Mouse (Mus musculus) cerebellum, postnatal 25 days (tissue): ENCODE results near the gene Rln3.
A peak's percentile ranks its signal among the peaks of the same experiment; 100 is the strongest.

ENCODE experiments used
- DNase-seq, 2 experiments: peaks; one replicate each; pipeline ENCODE4 v3.0.0; 2021; ENCODE audit warnings: mixed read lengths in 2 of 2

Rln3 gene

DNA sequence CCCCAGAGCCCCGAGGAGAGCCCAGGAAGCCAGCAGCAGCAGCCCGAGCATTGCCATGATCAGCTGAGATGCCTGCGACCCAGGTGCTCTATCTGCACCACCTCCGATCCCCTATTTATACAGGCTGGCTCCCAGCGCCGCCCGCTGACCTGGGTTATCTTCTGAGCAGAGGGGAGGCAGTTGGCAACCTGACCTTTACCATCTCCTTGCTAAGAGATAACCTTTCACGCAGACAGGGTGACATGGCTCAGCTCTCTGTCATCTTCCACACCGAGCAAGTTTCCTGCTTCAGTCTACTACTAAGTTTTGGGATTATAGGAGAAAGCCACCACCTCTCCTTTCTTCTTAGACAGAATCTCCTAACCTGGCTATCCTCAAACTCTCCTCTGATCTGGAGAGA is at the start of gene Rln3:
Gene Rln3, minus strand, starts transcription at position 101 of the 400 bp plus-strand sequence.
- DNase-seq = no peak

DNA sequence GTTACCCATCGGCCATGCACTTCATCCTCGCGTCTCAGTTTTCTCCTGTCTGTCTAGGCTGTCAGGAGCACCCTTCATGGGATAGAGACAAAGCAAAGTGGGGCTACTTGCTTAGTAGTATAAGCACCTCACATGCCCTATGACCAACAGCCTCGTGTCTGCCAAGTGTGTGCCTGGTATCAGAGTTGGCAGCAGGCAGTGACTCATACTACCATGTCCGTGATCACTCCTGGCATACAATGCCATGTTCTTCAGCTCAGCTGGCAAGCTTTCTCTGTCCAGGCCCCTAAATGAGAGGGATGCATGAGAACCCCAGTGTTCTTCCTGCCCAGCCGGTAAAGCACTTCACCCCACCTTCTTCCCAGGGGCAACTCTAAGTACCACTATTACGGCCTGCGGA is 45.8 kb upstream of the Rln3 start:
- peak in 1 of 2 experiments; percentile 6 for DNase-seq

GRCm38 (mm10) chr8:84089277-84089676 is 44.5 kb upstream of the Rln3 start:
- no peak for DNase-seq

DNA sequence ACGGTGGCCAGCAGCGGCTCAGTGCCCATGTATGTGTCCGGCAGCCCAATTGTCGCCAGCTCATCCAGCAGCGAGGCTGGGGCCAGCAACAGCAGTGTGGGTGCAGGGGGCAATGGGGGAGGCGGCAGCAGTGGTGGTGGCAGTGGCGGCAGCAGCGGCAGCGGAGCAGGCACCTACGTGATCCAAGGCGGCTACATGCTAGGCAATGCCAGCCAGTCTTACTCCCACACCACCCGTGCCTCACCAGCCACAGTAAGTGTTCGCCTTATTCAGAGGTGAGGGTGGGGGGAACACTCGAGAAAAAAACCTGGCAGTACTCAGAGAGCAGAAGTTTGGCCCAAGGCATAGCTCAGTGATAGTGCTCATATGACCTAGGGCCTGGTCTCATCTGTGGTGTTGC is 43.0 kb upstream of the Rln3 start:
- DNase-seq = peak in 1 of 2 experiments; percentile 3

- DNase-seq = no peak
Observed at GRCm38 (mm10) chr8:84087156-84087555, 42.4 kb upstream of the Rln3 start.

- DNase-seq = no peak
Observed at GRCm38 (mm10) chr8:84084341-84085115, 39.7 kb upstream of the Rln3 start.

GRCm38 (mm10) chr8:84083829-84084241 is 39.0 kb upstream of the Rln3 start:
- no peak for DNase-seq

GRCm38 (mm10) chr8:84079206-84079605 is 34.4 kb upstream of the Rln3 start:
- no peak for DNase-seq

DNA sequence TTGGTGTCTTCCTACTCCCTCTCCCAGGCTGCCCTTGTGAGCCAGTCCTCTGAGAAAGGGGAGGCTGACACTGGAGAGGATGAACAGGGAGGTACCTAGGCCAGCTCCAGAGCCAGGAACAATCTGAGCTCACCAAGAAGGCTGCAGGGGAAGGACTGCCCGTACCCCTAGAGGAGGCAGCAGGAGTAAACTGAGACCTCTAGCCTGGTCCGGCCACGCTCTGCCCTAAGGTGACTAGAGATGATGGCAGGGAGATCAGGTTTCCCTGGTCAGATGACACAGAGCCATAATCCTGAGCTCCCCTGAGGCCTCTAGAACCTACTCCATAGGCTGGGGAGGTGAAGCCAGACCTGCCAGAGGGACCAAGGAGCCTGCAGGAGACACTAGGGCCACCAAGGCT is 32.0 kb upstream of the Rln3 start:
- DNase-seq = no peak

- DNase-seq = peak in 1 of 2 experiments; percentile 3
Observed at GRCm38 (mm10) chr8:84076412-84076811, 31.6 kb upstream of the Rln3 start.

DNA sequence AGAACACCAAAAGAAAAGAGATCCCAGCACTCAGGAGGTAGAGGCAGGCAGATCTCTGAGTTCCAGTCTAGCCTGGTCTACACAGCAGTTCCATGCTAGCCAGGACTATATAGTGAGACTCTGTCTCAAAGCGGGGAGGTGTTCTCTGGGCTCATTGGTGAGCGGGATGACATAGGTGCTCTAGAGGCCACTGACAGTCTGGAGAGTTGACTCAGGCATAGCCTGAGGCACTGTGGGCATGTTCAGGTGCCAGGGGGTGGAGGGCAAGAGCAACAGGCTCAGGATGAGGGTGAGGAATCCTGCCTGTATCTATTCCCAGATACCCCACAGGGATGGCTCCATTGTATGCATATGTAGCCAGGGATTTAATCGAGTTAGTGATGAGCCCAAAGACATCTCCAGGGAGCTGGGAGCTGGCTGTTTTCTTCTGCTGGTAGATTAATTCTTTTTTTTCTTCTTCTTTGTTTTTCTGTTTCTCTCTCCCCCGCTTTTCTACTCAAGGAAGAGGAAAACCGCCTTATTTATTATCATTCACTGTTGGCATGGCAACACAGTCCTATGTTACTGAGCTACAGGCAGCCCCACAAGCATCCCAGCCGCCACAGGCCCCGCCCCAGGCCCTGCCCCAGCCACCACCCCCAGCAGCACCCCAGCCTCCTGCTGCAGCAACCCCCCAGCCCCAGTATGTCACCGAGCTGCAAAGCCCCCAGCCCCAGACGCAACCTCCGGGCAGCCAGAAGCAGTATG is 28.6 kb upstream of the Rln3 start:
- no peak for DNase-seq

DNA sequence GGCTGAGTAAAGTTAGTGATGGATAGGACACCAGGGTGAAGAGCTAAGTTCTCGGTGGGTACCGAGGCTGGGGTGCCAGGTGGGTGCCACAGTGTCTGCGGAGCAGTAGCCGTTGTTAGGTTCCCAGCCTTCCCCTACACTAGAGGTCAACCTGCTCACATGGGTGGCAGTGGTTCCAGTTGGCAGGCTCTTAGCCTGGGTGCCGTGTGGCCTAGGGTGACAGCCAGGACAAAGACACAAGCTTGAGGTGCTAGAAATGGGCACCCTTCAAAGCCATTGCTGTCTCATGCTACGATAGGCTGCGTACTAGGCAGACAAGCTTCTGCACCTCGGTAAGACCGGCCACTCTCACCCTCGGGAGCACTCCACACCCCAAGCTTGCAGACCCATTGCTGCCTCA is 27.5 kb upstream of the Rln3 start:
- DNase-seq = peak in 1 of 2 experiments; percentile 6

GRCm38 (mm10) chr8:84071921-84072320 is 27.1 kb upstream of the Rln3 start:
- peak in 1 of 2 experiments; percentile 7 for DNase-seq

GRCm38 (mm10) chr8:84070667-84071066 is 25.9 kb upstream of the Rln3 start:
- peak in 1 of 2 experiments; percentile 22 for DNase-seq

- DNase-seq = peak in 1 of 2 experiments; percentile 5
Observed at GRCm38 (mm10) chr8:84070241-84070640, 25.4 kb upstream of the Rln3 start.

- peak in 1 of 2 experiments; percentile 5 for DNase-seq
Observed at GRCm38 (mm10) chr8:84069750-84070149, 24.9 kb upstream of the Rln3 start.

- DNase-seq = peak in 1 of 2 experiments; percentile 5
Observed at GRCm38 (mm10) chr8:84069169-84069568, 24.4 kb upstream of the Rln3 start.

GRCm38 (mm10) chr8:84068316-84069035 is 23.7 kb upstream of the Rln3 start:
- no peak for DNase-seq

DNA sequence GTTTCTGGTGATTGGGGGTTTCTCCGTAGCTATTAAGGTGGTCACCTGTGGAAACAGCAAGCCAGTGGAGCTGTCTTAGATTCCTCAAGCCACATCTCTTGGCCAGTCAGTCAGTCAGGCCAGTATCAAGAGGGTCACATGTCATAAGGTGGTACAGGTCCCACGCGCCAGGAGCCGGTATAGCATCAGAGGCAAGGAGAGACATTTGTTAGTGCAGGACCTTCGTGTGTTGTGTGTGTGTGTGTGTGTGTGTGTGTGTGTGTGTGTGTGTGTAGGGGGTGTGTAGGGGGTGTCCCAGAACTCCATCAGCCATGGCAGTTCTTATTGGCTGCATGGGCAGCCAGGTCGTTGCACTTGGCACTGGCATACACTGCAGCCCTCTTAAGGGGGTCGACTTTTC is 23.1 kb upstream of the Rln3 start:
- DNase-seq = no peak

GRCm38 (mm10) chr8:84067047-84067573 is 22.3 kb upstream of the Rln3 start:
- peak; percentile 97 to 98 for DNase-seq

GRCm38 (mm10) chr8:84066291-84066930 is 21.6 kb upstream of the Rln3 start, which contains the start of gene Rfx1:
TSS of gene Rfx1 (plus strand) at chr8:84066834.
- DNase-seq = peak; percentile 98

GRCm38 (mm10) chr8:84065457-84066072 is 20.8 kb upstream of the Rln3 start:
- DNase-seq = no peak
